Mouse (Mus musculus) neural tube, embryonic 15.5 days (tissue): Measurements from ENCODE around the gene Pbld2. TPM values are rescaled to one million over a fixed set of nuclear protein-coding genes. Genes with fewer than 3 reads are reported as not detected.

Experiments
- ATAC-seq: fragments of 200-750 bp; cut with Nextera tagmentation; 2 replicates; pipeline ENCODE4 v1.8.0; 2017; ENCODE audit warnings: mild to moderate bottlenecking, moderate TSS enrichment, moderate library complexity; ENCODE audit not compliant: low FRiP score
- H3K27ac ChIP-seq: fragments of 300-500 bp; sonication (generic); replicated peaks from 2 replicates; pipeline ENCODE4 v1.5.1; 2015; ENCODE audit warnings: mild to moderate bottlenecking, inconsistent platforms
- H3K27me3 ChIP-seq: fragments of 300-500 bp; sonication (generic); replicated peaks from 2 replicates; pipeline ENCODE4 v1.6.1; 2015; ENCODE audit warnings: inconsistent platforms
- H3K36me3 ChIP-seq: fragments of 300-500 bp; sonication (generic); 2 replicates; pipeline ENCODE4 v1.6.1; 2015; ENCODE audit warnings: inconsistent platforms
- H3K4me1 ChIP-seq: fragments of 300-500 bp; sonication (generic); 2 replicates; pipeline ENCODE4 v1.6.1; 2015; ENCODE audit warnings: inconsistent platforms
- H3K4me2 ChIP-seq: fragments of 300-500 bp; sonication (generic); 2 replicates; pipeline ENCODE4 v1.6.1; 2015; ENCODE audit warnings: inconsistent platforms, mild to moderate bottlenecking, moderate library complexity
- H3K4me3 ChIP-seq: fragments of 300-500 bp; sonication (generic); replicated peaks from 2 replicates; pipeline ENCODE4 v1.5.1; 2015; ENCODE audit warnings: mild to moderate bottlenecking, inconsistent platforms
- H3K9ac ChIP-seq: fragments of 300-500 bp; sonication (generic); replicated peaks from 2 replicates; pipeline ENCODE4 v1.6.1; 2015; ENCODE audit warnings: mild to moderate bottlenecking, inconsistent platforms
- H3K9me3 ChIP-seq: fragments of 300-500 bp; sonication (generic); replicated peaks from 2 replicates; pipeline ENCODE4 v1.6.1; 2016; ENCODE audit warnings: inconsistent platforms
- WGBS: fragments of 180-500 bp; shearing (Covaris S2); methylation state at CpG from one replicate; pipeline ENCODE4 v1.1.7; 2015; ENCODE audit warnings: mixed read lengths; 5-methylcytosine and 5-hydroxymethylcytosine counted together
- polyA plus RNA-seq: library from polyadenylated mRNA; unstranded; fragments of >200 nt; fragmentation: Nextera tagmentation; extraction: Ambion mirVana; gene quantifications from 2 replicates; pipeline ENCODE4 v1.2.1, GENCODE M21; 2015

Gene Pbld2
- polyA plus RNA-seq, result 0.81 and 1.00 TPM in 2 replicates

DNA sequence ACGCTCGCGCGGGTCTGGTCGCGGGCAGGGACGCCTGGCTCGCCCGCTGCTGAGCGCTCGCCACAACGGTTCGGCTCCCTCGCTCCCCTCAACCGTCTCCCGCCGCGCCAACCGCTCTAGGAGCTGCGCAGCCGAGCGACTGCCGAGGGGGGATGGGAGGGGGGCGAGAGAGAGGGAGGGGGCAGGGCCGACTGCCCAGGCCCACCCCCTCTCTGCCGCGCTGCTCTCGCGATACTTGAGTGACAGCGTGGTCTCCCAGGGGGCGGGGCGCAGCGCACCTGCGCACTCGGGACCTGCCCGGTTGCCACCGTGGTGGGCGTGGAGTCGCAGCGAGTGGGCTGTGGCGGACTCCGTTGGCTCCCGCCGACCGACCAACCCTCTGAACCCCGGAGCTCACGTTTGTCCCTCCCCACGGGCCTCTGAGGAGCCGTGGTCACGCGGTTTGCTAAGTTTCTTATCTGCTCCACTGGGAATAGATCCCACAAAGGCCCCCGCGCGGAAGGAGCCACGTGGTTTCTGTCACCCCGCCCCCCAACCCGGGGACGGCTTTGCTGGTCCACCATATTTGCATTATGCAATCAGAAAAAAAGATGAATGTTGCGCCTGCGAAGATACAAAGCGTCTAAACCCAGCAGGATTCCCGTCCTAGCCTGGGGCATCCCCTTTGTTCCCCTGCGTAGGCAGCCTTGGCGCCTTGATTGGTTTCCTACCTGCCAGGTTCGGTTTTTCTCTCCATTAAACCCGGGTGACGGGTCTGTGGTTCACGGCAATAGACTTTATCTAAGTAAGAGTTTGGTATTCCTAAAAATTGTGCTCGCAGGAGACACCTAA lies at the start of gene Pbld2, which contains the start of gene Hnrnph3:
Pbld2 (plus strand) TSS at position 567 of the 831 bp plus-strand sequence.
Hnrnph3 (minus strand) TSS at position 469 of the 831 bp plus-strand sequence.
- H3K9me3 ChIP-seq, result no peaks in the 10 kb centered on the region
- peak; percentile 95 for ATAC-seq
- H3K27me3 ChIP-seq, result no peaks in the 10 kb centered on the region
- H3K4me2 ChIP-seq, result peak within 1 kb of the TSS; percentile 67
- peak within 1 kb of the TSS; percentile 100 for H3K27ac ChIP-seq
- H3K36me3 ChIP-seq, result no peaks in the 10 kb centered on the region
- WGBS, result 0% methylated on average over 54 of the region's 69 CpGs
- H3K9ac ChIP-seq, result peak within 1 kb of the TSS; percentile 89
- H3K4me3 ChIP-seq, result peak within 1 kb of the TSS; percentile 76
- H3K4me1 ChIP-seq, result peaks cover 57% of the 10 kb centered on the region

GRCm38 (mm10) chr10:62979667-62980038 lies 44.5 kb upstream of the Pbld2 start:
- ATAC-seq, result no peak; the same call in 1 of the 2 replicates
- 6% methylated on average over 10 of the region's 10 CpGs for WGBS

GRCm38 (mm10) chr10:62980039-62980954 lies 43.8 kb upstream of the Pbld2 start, which contains the start of gene Rufy2:
TSS of gene Rufy2 (plus strand) at chr10:62980223.
- peak within 1 kb of the TSS; percentile 66 for H3K4me2 ChIP-seq
- peak within 1 kb of the TSS; percentile 98 for H3K4me3 ChIP-seq
- no peaks in the 10 kb centered on the region for H3K27me3 ChIP-seq
- H3K9ac ChIP-seq, result peak within 1 kb of the TSS; percentile 97
- peaks cover 26% of the 10 kb centered on the region for H3K36me3 ChIP-seq
- WGBS, result under 1% methylated on average over 75 of the region's 77 CpGs
- peak; percentile 96 for ATAC-seq
- H3K4me1 ChIP-seq, result peaks cover 20% of the 10 kb centered on the region
- H3K9me3 ChIP-seq, result no peaks in the 10 kb centered on the region
- peak within 1 kb of the TSS; percentile 92 for H3K27ac ChIP-seq

More at GRCm38 (mm10) chr10:62979667-62980038, 44.5 kb upstream of the Pbld2 start:
- Histone ChIP-seq H3K4me3 (peak overlapping the region; percentile 98), H3K4me1 (peaks cover 20% of the 10 kb centered on the region), H3K4me2 (peak overlapping the region; percentile 66), H3K9ac (peak overlapping the region; percentile 97), H3K27me3 (no peaks in the 10 kb centered on the region), H3K27ac (peak overlapping the region; percentile 92), H3K9me3 (no peaks in the 10 kb centered on the region), H3K36me3 (peaks cover 19% of the 10 kb centered on the region)

DNA sequence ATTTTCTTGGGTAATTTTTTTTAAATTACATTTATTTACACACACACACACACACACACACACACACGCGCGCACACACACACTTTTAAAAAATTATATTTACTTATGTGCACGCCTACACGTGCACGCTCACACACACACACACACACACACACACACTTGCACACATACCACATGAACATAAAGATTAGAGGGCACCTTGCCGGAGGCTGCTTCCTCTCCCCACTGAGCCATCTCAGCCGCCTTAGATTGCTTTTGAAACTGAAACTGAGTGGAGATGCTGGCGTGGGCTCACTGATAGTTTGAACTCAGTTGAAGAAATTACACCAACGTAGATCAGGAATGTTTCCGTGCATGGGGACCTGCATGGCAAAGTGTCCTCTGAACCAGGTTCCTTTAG lies 40.0 kb upstream of the Pbld2 start:
- Histone ChIP-seq H3K9me3 (no peaks in the 10 kb centered on the region), H3K27me3 (no peaks in the 10 kb centered on the region), H3K36me3 (peaks cover 38% of the 10 kb centered on the region), H3K27ac (no peak overlapping the region), H3K4me3 (no peak overlapping the region), H3K4me2 (no peak overlapping the region), H3K4me1 (peaks cover 20% of the 10 kb centered on the region), H3K9ac (no peak overlapping the region)
- no peak for ATAC-seq
- 98% methylated on average over 11 of the region's 11 CpGs for WGBS

GRCm38 (mm10) chr10:62984495-62984894 lies 39.6 kb upstream of the Pbld2 start:
- Histone ChIP-seq H3K9me3 (no peaks in the 10 kb centered on the region), H3K9ac (no peak overlapping the region), H3K27me3 (no peaks in the 10 kb centered on the region), H3K4me2 (no peak overlapping the region), H3K27ac (no peak overlapping the region), H3K36me3 (peaks cover 42% of the 10 kb centered on the region), H3K4me1 (peaks cover 19% of the 10 kb centered on the region), H3K4me3 (no peak overlapping the region)
- 95% methylated on average over 6 of the region's 6 CpGs for WGBS
- no peak for ATAC-seq

DNA sequence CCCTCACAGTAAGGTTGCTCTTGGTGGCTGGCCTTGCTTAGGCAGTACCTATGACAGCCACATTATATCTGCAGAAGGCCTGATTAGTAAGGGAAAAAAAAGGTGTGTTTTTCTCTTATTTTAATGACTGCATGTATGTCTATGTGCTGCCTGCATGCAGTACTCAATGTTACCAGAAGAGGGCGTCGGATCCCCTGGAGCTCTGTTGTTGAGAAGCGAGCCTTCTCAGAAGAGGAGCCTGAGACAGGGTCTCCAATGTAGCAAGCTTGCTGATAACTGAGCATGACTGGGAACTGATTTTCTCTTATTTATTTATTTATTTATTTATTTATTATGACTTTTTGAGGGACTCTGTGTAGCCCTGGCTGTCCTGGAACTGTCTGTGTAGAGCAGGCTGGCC lies 36.8 kb upstream of the Pbld2 start:
- peaks cover 70% of the 10 kb centered on the region for H3K36me3 ChIP-seq
- 25% methylated on average over 3 of the region's 3 CpGs for WGBS

GRCm38 (mm10) chr10:62990636-62991035 lies 33.5 kb upstream of the Pbld2 start:
- WGBS, result 93% methylated on average over 15 of the region's 15 CpGs
- no peak overlapping the region for H3K4me2 ChIP-seq
- no peak for ATAC-seq
- H3K4me1 ChIP-seq, result no peaks in the 10 kb centered on the region
- H3K27ac ChIP-seq, result no peak overlapping the region
- no peak overlapping the region for H3K9ac ChIP-seq
- H3K36me3 ChIP-seq, result peaks cover 72% of the 10 kb centered on the region
- H3K4me3 ChIP-seq, result no peak overlapping the region
- H3K9me3 ChIP-seq, result no peaks in the 10 kb centered on the region
- H3K27me3 ChIP-seq, result no peaks in the 10 kb centered on the region

More for the DNA sequence above, 36.8 kb upstream of the Pbld2 start:
- no peak overlapping the region for H3K4me3 ChIP-seq
- no peak overlapping the region for H3K9ac ChIP-seq
- no peaks in the 10 kb centered on the region for H3K9me3 ChIP-seq
- H3K4me1 ChIP-seq, result 0 out of 2 replicates have a peak, but pooled peaks cover under 1% of the 10 kb centered on the region
- no peak for ATAC-seq
- H3K4me2 ChIP-seq, result no peak overlapping the region
- no peaks in the 10 kb centered on the region for H3K27me3 ChIP-seq
- no peak overlapping the region for H3K27ac ChIP-seq

DNA sequence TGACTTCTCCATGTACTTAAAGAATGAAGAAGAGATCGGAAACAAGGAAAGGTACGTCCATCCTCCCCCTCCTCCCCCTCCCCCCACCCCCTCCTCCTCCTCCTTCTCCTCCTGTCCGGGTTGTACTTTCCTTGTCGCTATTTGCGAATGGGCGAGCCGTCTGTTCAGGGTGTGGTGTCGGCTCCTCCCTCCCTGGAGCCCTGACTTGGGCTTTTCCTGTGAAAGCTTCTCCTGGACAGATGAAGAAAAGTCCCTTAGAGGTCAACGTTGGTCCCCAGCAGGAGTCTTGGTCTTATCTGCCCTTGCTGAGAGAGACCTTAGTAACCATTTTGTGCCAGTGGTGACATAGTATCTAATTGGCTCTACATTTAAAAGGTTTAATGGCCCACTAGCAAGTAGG lies 30.1 kb upstream of the Pbld2 start:
- no peak for ATAC-seq
- H3K9me3 ChIP-seq, result no peaks in the 10 kb centered on the region
- no peak overlapping the region for H3K4me2 ChIP-seq
- peaks cover 92% of the 10 kb centered on the region for H3K36me3 ChIP-seq
- no peaks in the 10 kb centered on the region for H3K4me1 ChIP-seq
- 82% methylated on average over 8 of the region's 9 CpGs for WGBS
- no peak overlapping the region for H3K27ac ChIP-seq
- H3K4me3 ChIP-seq, result no peak overlapping the region
- H3K27me3 ChIP-seq, result no peaks in the 10 kb centered on the region
- no peak overlapping the region for H3K9ac ChIP-seq

DNA sequence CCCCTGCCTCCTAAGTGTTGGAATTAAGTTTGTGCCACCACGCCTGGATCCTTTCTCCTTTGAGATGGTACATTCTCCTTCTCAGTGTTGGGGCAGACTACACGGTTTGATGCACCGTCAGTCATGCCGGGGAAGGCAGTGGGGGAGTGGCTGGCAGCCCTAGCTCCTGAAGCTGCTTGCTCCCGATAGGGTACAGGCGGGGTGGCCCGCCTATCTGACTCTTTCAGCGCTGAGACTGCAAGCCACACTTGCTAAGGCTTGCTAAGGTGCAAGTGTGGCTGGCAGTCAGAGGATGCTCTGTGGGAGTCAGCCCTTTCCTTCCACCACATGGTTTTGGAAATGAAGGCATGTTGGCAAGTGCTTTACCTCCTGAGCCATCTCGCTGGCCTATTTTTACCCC lies 23.5 kb upstream of the Pbld2 start:
- H3K4me2 ChIP-seq, result no peak overlapping the region

DNA sequence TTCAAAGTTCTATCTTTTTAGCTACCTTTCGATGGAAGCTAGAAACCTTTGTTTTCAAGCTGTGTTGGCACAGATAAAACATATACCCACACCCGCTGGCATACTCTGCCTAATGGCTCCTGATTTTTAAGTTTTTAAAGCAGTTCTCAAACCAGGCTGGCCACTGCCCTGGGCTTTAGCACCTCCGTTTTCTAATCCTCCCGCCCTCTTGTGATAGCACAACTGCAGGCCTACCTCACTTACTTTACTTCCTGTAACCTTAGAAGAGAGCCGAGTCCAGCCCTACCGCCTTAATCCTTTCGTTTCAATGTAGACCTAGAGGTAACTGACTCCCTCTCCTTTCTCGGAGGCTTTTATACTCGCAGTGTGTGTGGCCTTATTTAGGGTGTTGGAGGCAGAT lies 20.9 kb upstream of the Pbld2 start:
- Histone ChIP-seq H3K9ac (no peak overlapping the region), H3K36me3 (peaks cover 93% of the 10 kb centered on the region), H3K27ac (no peak overlapping the region), H3K4me3 (no peak overlapping the region), H3K9me3 (no peaks in the 10 kb centered on the region), H3K4me2 (no peak overlapping the region), H3K27me3 (no peaks in the 10 kb centered on the region), H3K4me1 (no peaks in the 10 kb centered on the region)
- WGBS, result 89% methylated on average over 9 of the region's 9 CpGs
- ATAC-seq, result no peak

More for the DNA sequence above, 23.5 kb upstream of the Pbld2 start:
- Histone ChIP-seq H3K9me3 (no peaks in the 10 kb centered on the region), H3K27me3 (no peaks in the 10 kb centered on the region), H3K4me1 (no peaks in the 10 kb centered on the region), H3K4me3 (no peak overlapping the region), H3K9ac (no peak overlapping the region), H3K36me3 (peaks cover 92% of the 10 kb centered on the region), H3K27ac (no peak overlapping the region)
- WGBS, result 78% methylated on average over 9 of the region's 9 CpGs
- no peak for ATAC-seq

DNA sequence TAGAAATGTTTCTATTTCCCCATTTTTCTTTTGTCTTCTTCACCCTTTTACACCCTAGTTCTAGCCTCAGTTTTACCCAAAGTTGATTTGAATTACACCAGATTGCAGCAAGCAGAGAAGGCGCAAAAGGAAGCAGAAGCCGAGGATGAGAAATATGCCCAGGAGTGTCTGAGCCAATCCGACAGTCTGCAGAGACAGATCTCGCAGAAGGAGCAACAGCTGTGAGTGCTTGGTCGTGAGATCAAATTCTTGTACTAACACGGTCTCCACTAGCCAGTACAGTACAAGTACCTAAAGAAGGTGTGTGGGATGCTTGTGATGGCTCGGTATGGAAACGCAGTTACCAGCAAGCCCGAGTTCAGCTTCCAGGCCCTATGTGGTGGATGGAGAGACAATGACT lies 19.6 kb upstream of the Pbld2 start:
- no peak overlapping the region for H3K4me3 ChIP-seq
- H3K4me2 ChIP-seq, result no peak overlapping the region
- H3K36me3 ChIP-seq, result peaks cover 91% of the 10 kb centered on the region
- WGBS, result 95% methylated on average over 9 of the region's 9 CpGs
- no peaks in the 10 kb centered on the region for H3K4me1 ChIP-seq
- no peak overlapping the region for H3K9ac ChIP-seq
- ATAC-seq, result no peak
- no peak overlapping the region for H3K27ac ChIP-seq
- no peaks in the 10 kb centered on the region for H3K9me3 ChIP-seq
- H3K27me3 ChIP-seq, result no peaks in the 10 kb centered on the region
